ENCODE assay signal across 21 mouse cellular contexts in the genomic region with DNA sequence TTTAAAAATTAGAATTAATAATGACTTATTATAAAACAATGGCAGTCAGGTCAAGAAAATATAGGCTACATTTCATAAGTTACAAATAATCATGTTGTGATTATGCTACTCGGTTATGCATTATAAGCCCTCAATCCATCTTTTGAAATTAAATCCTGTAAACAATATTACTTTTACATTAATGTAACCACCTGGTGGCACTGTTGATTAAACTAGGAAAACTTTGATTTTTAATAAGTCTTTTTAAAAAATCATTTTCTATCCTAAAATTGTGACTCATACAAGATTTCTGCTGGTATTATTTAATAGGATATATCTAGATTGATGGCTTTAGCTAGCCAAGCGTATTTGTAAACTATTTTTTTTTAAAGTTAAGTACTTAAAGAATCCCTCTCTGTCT.
DNase-seq lines count a peak whose midpoint lies in the region; ATAC-seq and TF ChIP-seq lines count a peak whose summit lies in the region.
"Had no signal": no experiment of that assay in that cellular context is flagged by ENCODE, and none has a peak within 500 bp of the region (broad histone marks: within the 10 kb centered on the region; RNA-seq: fewer than 3 reads in every experiment).

No protein-coding gene starts in this region.

- H3K9ac ChIP-seq in forebrain, embryonic 14.5 days (ENCODE audit: low read length): no peak overlapping the region
- H3K9ac ChIP-seq in forebrain, embryonic 12.5 days: no peak overlapping the region
- H3K9ac ChIP-seq: embryonic facial prominence, embryonic 13.5 days; heart, embryonic 12.5 days; hindbrain, embryonic 15.5 days; liver, postnatal 0 days had no signal

- peak; percentile 59 for DNase-seq in forebrain, embryonic 14.5 days (ENCODE audit: low spot score)
- no peak for DNase-seq in layer of hippocampus, adult 2 months (ENCODE audit: low spot score in 2 of 2)
- DNase-seq in layer of hippocampus, adult 9-11 months: no peak
- DNase-seq in 416B (ENCODE audit: low read depth): peak; percentile 17
- DNase-seq in brain, embryonic 14.5 days (ENCODE audit: low read depth): peak; percentile 56
- DNase-seq in gastrocnemius, postnatal 25 days: no peak
- DNase-seq in thymus, adult 18-20 months: no peak
- DNase-seq: adrenal gland, adult 8-10 months; cerebellum, adult 11-12 months; gastrocnemius, adult 2 months; kidney, adult 18-20 months; kidney, postnatal 14 days; liver, postnatal 0 days; lung, postnatal 14 days; right cerebral cortex, adult 18-20 months had no signal

- H3K36me3 ChIP-seq in forebrain, embryonic 14.5 days (ENCODE audit: control insufficient read depth, insufficient read depth, low read length): no peaks in the 10 kb centered on the region
- H3K36me3 ChIP-seq in forebrain, embryonic 12.5 days (replicated peaks): no peaks in the 10 kb centered on the region
- H3K36me3 ChIP-seq: embryonic facial prominence, embryonic 13.5 days; heart, embryonic 12.5 days; hindbrain, embryonic 15.5 days; limb, embryonic 10.5 days had no signal

- TF ChIP-seq POLR2A in brain, embryonic 14.5 days (IDR thresholded peaks at IDR 0.05; ENCODE audit: borderline replicate concordance, extremely low read depth, insufficient read depth, insufficient read length, poor library complexity, severe bottlenecking): no peak

- 76% methylated on average over 2 of the region's 2 CpGs for WGBS in forebrain, embryonic 14.5 days
- WGBS in forebrain, embryonic 12.5 days: 89% methylated on average over 2 of the region's 2 CpGs

- no peaks in the 10 kb centered on the region for H3K4me1 ChIP-seq in forebrain, embryonic 14.5 days (ENCODE audit: control insufficient read depth, insufficient read depth, low read length)
- 0 out of 2 replicates have a peak, but pooled peaks cover 4% of the 10 kb centered on the region for H3K4me1 ChIP-seq in forebrain, embryonic 12.5 days
- H3K4me1 ChIP-seq: embryonic facial prominence, embryonic 13.5 days; heart, embryonic 12.5 days; hindbrain, embryonic 15.5 days; limb, embryonic 10.5 days; megakaryocyte, embryonic 14.5 days had no signal

- peak; percentile 76 for TF ChIP-seq CTCF in layer of hippocampus, adult 2 months (conservative IDR thresholded peaks at IDR 0.05)
- no peak for TF ChIP-seq CTCF in brain, embryonic 14.5 days (IDR thresholded peaks at IDR 0.05; ENCODE audit: borderline replicate concordance, extremely low read depth, insufficient read depth, insufficient read length)

- no peaks in the 10 kb centered on the region for H3K9me3 ChIP-seq in forebrain, embryonic 14.5 days (replicated peaks; ENCODE audit: control insufficient read depth, low read length)
- no peaks in the 10 kb centered on the region for H3K9me3 ChIP-seq in forebrain, embryonic 12.5 days
- H3K9me3 ChIP-seq: embryonic facial prominence, embryonic 13.5 days; heart, embryonic 12.5 days; hindbrain, embryonic 15.5 days; limb, embryonic 10.5 days; megakaryocyte, embryonic 14.5 days had no signal

- ATAC-seq in forebrain, embryonic 14.5 days: no peak
- no peak for ATAC-seq in forebrain, embryonic 12.5 days (ENCODE audit: low FRiP score)
- ATAC-seq: liver, postnatal 0 days had no signal

- no peak overlapping the region for H3K4me3 ChIP-seq in forebrain, embryonic 14.5 days (ENCODE audit: low read depth, low read length)
- no peak overlapping the region for H3K4me3 ChIP-seq in forebrain, embryonic 12.5 days (replicated peaks)
- no peak overlapping the region for H3K4me3 ChIP-seq in layer of hippocampus, adult 2 months
- H3K4me3 ChIP-seq: embryonic facial prominence, embryonic 13.5 days; gastrocnemius, adult 2 months; heart, embryonic 12.5 days; hindbrain, embryonic 15.5 days; limb, embryonic 10.5 days; megakaryocyte, embryonic 14.5 days had no signal

- no peak overlapping the region for H3K4me2 ChIP-seq in forebrain, embryonic 14.5 days (ENCODE audit: low read length)
- no peak overlapping the region for H3K4me2 ChIP-seq in forebrain, embryonic 12.5 days
- H3K4me2 ChIP-seq: embryonic facial prominence, embryonic 13.5 days; heart, embryonic 12.5 days; hindbrain, embryonic 15.5 days had no signal

- H3K27me3 ChIP-seq in forebrain, embryonic 14.5 days (replicated peaks; ENCODE audit: control insufficient read depth, insufficient read depth, low read length): no peaks in the 10 kb centered on the region
- no peaks in the 10 kb centered on the region for H3K27me3 ChIP-seq in forebrain, embryonic 12.5 days
- H3K27me3 ChIP-seq: embryonic facial prominence, embryonic 13.5 days; heart, embryonic 12.5 days; hindbrain, embryonic 15.5 days; megakaryocyte, embryonic 14.5 days had no signal

- no peak overlapping the region for H3K27ac ChIP-seq in forebrain, embryonic 14.5 days (ENCODE audit: low read depth, low read length)
- no peak overlapping the region for H3K27ac ChIP-seq in forebrain, embryonic 12.5 days
- H3K27ac ChIP-seq in layer of hippocampus, adult 2 months: no peak overlapping the region
- H3K27ac ChIP-seq: embryonic facial prominence, embryonic 13.5 days; gastrocnemius, adult 2 months; hindbrain, embryonic 15.5 days; limb, embryonic 10.5 days had no signal

Comparison
In these comparisons a context has a peak if more than half of its experiments do, and no peak if none do; other contexts are left out.
1. DNase-seq: peak in forebrain, embryonic 14.5 days (single experiment), 416B (single experiment) and brain, embryonic 14.5 days (single experiment); none in layer of hippocampus, adult 2 months (0 of 2), layer of hippocampus, adult 9-11 months (single experiment), gastrocnemius, postnatal 25 days (single experiment) and thymus, adult 18-20 months (0 of 2).